Mouse (Mus musculus) liver, postnatal 0 days (tissue): ENCODE results near the gene Gpr161.

Source experiments
- CTCF ChIP-seq: sonication (generic); IDR thresholded peaks from 2 replicates; pipeline ENCODE4 v1.5.1; 2016; ENCODE audit warnings: antibody characterized with exemption, low read depth
- EP300 ChIP-seq: IDR thresholded peaks from 2 replicates; pipeline ENCODE4 v1.6.1; 2016; ENCODE audit warnings: antibody characterized with exemption, low read depth, mild to moderate bottlenecking

GRCm38 (mm10) chr1:165281351-165282221 lies 14.0 kb upstream of the Gpr161 start:
- TF ChIP-seq CTCF (no peak), EP300 (no peak)
